Mouse (Mus musculus) layer of hippocampus, adult 8-10 months (tissue): ENCODE measurements around the gene Rbbp7. TPM values are rescaled to one million over a fixed set of nuclear protein-coding genes. Genes with fewer than 3 reads are reported as not detected.

Source experiments
- DNase-seq, 2 experiments: peaks; one replicate each; pipeline ENCODE4 v3.0.0; 2022; ENCODE audit warnings: low spot score in 2 of 2
- total RNA-seq, 4 experiments: library from RNA; stranded (reverse); gene quantifications; 2 replicates each; pipeline ENCODE4 v1.2.4; 2022

The Rbbp7 gene
- total RNA-seq, 4 experiments from 2014 or later, result 148 to 170 (median 161) TPM

DNA sequence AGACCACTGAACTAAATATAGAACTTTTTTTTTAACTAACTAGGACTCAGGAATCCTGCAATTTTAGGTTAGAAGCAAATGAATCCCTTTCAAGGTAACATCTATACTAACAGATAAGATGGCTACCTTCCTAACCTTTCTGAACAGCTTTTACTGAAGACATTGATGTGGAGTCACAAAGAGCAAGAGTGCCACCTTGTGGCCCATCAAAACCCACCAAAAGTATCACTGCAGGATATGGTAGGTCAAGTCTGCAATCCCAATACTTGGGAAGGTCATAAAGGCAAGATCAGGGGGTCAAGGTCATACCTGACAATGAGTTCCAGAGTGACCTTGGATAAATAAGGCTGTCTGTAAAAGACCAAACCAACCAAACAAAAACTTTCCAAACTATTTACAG lies 40.2 kb downstream of the Rbbp7 start:
- peak in 1 of 2 experiments; percentile 14 for DNase-seq

DNA sequence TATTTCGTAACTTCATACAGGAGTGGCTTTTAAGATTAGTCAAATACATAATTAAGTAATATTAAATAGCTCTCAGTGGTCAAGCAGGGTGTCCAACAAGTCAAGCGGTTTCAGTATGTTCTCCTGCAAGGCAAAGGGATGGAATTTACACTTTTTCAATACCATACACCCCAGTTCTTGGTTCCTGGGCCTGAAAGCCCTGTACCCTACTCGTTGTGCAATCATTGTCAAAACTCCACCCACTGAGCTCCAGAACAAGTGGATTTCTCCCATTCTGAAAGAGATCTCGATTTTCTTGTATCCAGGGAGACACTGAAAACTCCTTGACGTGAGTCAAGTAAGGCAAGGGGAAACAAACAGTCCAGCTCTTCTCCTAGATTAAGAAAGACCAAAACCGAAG lies 67.8 kb downstream of the Rbbp7 start:
- DNase-seq, result no peak

Other genes with a start within 250 kb of the Rbbp7 start
- gene Reps2, start 116.8 kb upstream of the Rbbp7 start, total RNA-seq, result 100 to 1,000 TPM; 127 to 163 (median 150) TPM
- 10 to 100 TPM; 18.5 to 26.1 (median 23.3) TPM for gene Txlng, start 69.1 kb downstream of the Rbbp7 start, total RNA-seq
- 10 to 100 TPM; 29.6 to 31.8 (median 30.2) TPM for gene Syap1, start 128.0 kb downstream of the Rbbp7 start, total RNA-seq
- 10 to 100 TPM; 50.5 to 74.5 (median 68.2) TPM for gene Ctps2, start 140.8 kb downstream of the Rbbp7 start, total RNA-seq
- not detected for gene S100g, start 204.2 kb downstream of the Rbbp7 start, total RNA-seq